Mouse (Mus musculus) urinary bladder, postnatal 4 days (tissue): Measurements from ENCODE around the gene Gmeb2.

Source experiments
- DNase-seq, 2 experiments: peaks; one replicate each; pipeline ENCODE4 v3.0.0; 2021 to 2022; ENCODE audit warnings: low spot score in 2 of 2

The Gmeb2 gene

DNA sequence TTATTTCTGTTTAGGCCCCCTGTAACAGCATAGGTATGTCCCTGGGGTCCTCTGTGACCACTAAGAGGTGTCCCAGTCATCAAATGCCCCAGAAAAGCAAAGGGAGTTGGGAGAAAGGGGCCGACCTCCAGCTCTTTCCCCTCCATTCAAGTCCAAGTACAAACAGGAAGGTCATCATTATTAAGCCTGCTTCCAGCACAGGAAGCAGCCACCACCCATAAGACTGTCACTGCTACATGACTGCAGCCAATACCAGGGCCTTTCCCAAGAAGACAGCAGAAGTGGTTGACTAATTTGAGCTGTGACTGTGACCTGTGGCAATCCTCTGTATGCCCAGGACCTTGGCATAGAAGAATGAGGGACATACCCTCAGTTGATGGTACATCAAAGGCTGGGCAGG lies 59.5 kb downstream of the Gmeb2 start:
- no peak for DNase-seq

DNA sequence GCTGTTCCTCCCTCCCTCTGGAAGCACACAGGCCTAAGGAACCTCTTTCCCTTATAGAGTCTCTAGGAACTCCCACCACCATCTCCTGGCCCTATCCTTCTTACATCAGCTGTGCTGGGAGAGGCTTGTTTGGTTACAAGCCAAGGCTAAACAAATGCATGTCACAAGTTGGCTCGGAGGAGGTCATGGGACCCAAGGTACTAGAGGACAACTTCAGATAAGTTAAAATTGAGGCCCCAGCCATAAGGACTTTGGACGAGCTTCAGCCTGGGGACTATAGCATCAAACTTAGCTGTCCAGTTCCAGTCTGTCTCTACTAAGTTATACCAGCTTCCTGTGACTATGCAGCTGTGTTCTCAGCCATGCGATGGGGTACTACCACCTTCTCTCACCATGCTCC lies 60.7 kb downstream of the Gmeb2 start:
- DNase-seq, result no peak

DNA sequence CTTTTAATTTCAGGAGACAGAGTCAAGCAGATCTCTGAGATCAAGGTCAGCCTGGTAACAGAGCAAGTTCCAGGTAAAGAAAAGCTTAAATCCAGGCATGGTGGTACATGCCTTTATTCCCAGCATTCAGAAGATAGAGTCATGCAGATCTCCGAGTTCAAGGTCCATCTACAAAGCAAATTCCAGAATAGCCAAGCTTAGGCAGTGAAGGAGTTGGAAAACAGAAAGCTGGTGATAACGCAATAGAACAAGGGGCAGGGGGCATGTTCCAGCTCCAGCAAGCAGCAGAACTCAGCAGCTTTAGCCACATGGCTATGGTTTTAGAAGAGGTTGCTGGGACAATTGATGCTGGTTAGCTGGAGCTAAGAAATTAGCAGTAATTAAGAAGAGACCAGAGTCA lies 62.8 kb downstream of the Gmeb2 start:
- DNase-seq, result no peak

DNA sequence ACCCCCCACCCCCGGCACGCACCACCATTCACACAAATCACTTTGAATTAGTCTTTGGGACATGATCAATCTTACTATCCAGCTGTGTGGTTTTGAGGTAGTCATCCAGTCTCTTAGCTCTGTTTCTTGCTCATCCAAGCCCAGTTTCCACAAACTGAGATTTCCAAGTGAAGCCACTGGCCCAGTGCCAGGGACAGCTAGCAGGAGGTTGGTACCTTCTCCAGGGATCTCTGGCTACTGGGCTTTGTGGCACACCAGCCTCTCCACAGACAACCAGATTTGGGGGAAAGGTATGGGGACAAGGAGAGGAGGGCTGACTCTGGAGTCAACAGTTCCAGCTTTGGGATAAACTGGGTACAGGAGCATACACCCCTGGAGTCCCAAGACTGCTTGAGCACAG lies 67.5 kb downstream of the Gmeb2 start:
- no peak for DNase-seq

DNA sequence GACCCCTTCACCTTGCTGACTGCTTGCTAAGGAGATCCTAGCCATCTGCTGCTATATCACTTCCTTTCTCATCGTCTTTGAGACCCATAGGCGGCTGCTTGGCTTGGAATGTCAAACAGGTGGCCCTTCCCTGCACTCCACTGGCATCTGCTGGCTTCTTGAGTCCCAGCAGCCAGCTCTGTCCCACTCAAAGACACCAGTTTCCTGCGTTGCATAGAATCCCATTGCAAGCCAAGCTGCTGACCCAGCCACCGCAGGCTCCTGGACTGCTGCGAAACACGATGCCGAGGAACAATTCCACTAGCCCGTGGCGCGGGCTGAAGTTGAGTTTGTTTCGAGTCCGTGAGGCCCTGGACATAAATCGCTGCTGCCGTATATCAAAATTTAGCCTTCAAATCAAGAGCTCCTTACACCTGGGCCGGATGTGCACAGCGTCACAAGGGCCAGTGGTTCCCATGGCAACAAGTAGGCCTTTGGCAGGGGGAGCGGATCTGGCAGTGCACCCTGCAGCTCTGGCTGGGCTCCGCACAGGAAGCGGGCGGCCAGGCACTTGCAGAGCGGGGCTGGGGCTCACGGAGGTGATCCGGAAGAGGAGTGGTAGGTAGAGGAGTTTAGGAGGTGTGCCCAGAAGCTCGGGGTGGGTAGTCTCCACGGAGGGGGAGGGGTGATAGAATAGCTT lies 68.2 kb downstream of the Gmeb2 start, which contains the start of gene Fndc11:
TSS of gene Fndc11 (plus strand) at position 476 of the 679 bp plus-strand sequence.
- DNase-seq, result peak; percentile 59 to 76

DNA sequence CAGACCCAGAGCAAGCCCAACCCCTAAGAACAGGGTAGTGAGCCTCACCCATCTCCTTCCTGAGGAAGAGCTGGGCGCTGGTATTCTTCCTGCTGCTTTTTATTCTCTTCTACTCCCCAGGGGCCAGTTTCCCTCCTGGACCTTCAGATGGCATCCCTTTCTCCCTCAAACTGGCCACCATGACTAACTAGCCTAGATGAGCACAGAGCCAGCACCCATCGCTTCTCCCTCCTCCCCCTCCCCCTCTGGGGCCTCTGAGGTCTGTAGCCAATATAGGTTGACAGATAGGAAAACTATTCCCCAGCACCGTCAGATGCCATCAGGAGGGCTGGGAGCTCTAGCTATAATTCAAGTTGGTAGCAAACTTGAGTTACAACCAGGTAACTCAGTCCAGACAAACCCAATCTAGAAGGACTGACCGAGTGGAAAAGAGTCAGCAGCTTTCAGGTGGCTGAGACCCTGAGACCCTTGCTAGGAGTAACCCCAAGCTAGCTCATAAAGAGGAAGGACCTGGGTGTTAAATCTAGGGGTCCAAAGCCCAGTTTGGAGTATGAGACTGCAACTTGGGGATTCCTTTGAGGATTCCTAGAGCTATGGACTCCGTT lies 68.9 kb downstream of the Gmeb2 start:
- no peak for DNase-seq

DNA sequence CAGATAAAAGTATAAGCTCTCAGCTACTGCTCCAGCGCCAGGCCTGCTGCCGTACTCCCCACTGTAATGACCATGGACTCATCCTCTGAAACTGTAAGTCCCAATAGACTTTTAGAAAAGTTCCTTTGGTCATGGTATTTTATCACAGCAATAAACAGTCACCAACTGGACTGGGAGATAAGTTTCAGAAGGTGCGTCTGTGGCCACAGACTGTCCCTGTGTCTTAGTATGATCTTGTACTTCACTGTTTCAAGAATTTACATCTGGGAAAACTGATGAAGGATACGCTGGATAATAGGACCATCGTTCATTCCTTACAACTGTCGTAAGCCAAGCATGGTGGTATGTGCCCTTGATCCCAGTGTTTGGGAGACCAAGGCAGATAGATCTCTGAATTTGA lies 71.8 kb downstream of the Gmeb2 start:
- DNase-seq, result no peak

DNA sequence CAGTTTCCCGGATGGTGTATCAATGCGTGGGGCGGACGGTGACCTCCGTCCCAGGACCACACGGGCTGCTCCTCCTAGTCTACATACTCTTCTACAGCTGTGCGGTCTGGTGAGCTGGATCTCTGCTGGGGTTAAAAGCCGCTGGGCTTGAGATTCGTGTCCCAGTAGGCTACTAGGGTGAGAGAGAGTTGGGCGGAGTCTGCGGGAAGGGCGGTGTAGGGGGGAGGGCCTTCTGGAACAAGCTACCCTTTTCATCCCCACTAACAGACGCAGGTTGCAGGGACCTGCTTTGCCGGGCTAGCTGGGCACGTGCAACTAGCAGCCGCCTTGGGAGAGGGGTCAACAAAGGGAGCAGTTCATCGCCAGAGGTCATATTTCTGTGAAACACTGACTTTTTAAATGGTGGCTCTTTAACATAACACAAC lies 74.8 kb downstream of the Gmeb2 start, which contains the start of gene Srms:
TSS of gene Srms (minus strand) at position 165 of the 425 bp plus-strand sequence.
- no peak for DNase-seq

DNA sequence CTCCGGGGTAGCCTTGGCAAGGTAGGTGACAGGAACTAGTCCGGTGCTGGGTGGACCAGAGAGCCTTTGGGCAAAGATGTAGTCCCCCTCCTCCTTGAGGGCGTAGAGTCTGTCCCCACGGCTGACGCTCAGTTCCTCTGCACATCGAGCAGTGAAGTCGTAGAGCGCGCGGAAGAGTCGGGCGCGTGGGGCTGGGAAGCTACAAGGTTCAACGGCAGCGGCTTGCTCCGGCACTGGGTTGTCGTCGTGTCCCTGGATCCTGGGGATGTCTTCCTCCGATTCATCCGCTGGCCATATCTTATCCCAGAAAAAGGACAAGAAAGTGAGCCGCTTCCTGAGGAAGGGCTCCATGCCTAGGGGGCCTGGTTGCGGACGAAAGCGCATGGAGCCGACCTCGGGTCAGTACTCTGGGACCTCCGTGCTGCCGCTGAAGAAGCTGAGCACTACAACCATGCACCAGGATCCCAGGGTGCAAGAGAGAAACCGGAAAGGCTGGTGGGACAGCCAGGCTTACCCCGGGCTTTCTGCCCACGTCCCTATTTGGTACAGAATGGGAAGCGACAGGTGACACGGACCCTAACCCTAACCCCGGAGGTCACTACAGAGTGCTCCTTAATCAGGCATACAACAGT lies 75.3 kb downstream of the Gmeb2 start:
- DNase-seq, result no peak

DNA sequence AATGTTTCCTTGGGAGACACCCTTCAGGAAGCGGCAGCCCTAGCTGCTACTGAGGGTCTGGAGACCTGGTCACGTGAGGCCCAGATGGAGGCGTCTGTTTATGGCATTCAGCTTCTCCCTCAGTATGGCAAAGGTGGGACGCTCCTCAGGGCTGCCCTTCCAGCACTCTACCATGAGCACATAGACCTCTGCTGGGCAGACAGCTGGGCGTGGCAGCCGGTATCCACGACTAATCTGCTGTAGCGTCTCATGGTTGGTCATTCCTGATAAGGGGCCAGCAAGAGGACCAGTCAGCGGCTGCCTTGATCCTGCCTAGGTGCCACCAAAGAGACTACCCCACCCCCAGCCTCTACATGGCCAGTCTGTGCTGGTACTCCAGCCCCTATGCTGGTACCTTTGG lies 81.7 kb downstream of the Gmeb2 start:
- no peak for DNase-seq

DNA sequence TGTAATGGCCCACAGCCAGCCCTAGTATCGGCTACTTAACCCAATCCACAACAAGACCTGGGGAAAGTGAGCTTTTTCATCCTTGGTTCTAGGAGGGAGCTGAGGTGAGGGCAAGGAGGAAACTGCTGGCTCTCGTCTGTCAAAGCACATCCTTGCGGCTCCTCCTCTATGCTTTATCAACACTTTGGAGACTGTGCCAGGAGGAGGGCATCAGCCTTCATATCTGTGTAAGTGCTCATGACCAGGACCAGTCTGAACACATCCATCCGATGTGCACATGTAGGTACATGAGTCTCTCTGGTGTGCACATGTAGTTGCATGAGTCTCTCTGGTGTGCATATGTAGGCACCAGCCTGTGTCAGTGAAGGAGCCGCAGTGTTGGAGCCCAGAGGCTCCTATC lies 82.2 kb downstream of the Gmeb2 start:
- DNase-seq, result no peak

DNA sequence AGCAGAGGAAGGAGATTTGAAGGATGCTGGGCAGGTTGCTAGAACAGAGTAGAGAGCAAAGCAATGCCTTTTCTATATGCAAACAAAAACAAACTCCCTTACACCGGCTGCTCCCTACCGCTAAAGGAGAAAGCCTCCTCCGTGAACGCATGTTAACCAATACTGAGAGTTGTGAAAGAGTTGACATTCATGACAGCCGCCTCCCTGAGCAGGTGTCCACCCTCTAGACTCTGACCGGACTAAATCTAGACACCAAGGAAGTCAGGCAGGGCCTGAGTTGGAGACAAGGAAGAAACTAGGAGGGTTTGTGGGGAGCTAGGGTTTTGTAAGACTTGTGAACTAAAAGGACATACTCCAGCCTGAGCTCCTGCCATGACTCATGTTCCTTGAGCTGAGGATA lies 84.9 kb downstream of the Gmeb2 start:
- no peak for DNase-seq

DNA sequence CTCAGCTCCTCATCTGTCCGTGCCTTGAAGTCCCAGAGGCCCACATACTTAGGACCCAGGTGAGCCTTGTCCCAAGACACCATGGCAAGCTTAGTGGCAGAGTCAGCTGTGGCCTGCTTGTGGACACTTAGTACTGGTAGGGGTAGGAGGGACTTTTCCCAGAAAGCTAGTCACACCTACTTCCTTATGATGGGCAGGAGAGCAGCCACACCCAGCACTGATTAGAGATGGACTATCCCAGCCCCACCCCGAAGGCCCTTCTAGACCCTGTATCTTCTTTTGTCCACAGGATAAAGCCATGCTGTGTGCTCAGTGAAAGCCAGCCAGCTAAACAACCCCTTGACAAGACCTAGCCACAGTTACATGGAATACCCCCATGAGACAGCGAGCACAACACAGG lies 85.4 kb downstream of the Gmeb2 start, which contains the start of gene Ptk6:
TSS of gene Ptk6 (minus strand) at position 368 of the 400 bp plus-strand sequence.
- no peak for DNase-seq

DNA sequence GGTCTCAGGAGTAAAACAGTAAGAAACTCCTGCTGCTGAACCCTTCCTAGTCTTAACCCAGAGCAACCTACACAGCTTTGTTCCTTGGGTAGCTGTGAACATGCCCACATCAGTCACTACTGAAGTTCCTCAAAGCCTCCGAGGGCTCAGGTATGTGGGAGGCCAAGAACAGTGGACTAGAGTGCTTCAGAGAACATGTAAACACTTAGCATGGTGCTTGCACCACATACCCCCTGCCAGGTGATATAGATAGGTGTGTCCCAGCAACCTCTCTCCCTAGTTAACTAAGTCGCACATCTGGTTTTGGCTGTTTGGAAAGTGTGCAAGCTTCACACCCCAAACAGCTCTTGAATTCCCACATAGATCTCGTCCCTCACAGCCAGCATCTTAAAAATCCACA lies 86.2 kb downstream of the Gmeb2 start:
- no peak for DNase-seq
